Mouse (Mus musculus): ENCODE measurements around the gene Wdr59.
"Not testable (repeated sequence)": the region's sequence is repeated elsewhere in the genome, so short reads cannot be mapped to it uniquely, and the experiment has no call there.

Wdr59 gene

GRCm38 (mm10) chr8:111538194-111538593 is 16.3 kb upstream of the Wdr59 start:
- no peak for DNase-seq (ENCODE audit: low spot score in 2 of 2)

- peak in 1 of 2 experiments; percentile 55 for DNase-seq (ENCODE audit: low spot score in 2 of 2)
These were observed 15.9 kb upstream of the Wdr59 start for GRCm38 (mm10) chr8:111537765-111538158.

GRCm38 (mm10) chr8:111536978-111537764 is 15.3 kb upstream of the Wdr59 start:
- DNase-seq (ENCODE audit: low spot score in 2 of 2) = peak; percentile 47 to 82

- peak; percentile 69 to 86 for DNase-seq (ENCODE audit: low spot score in 2 of 2)
These were observed 14.4 kb upstream of the Wdr59 start, which contains the start of gene Znrf1 for GRCm38 (mm10) chr8:111536031-111536977. Znrf1 (plus strand) TSS chr8:111536097.

GRCm38 (mm10) chr8:111535491-111535890 is 13.6 kb upstream of the Wdr59 start:
- no peak for DNase-seq (ENCODE audit: low spot score in 2 of 2)

- DNase-seq (ENCODE audit: low spot score in 2 of 2) = no peak
These were observed 11.6 kb upstream of the Wdr59 start for GRCm38 (mm10) chr8:111533503-111533902.

- no peak for DNase-seq (ENCODE audit: low spot score in 2 of 2)
These were observed 9.7 kb upstream of the Wdr59 start for GRCm38 (mm10) chr8:111531621-111532020.

GRCm38 (mm10) chr8:111531191-111531590 is 9.3 kb upstream of the Wdr59 start:
- no peak for DNase-seq (ENCODE audit: low spot score in 2 of 2)

- no peak for DNase-seq (ENCODE audit: low spot score in 2 of 2)
These were observed 6.2 kb upstream of the Wdr59 start for GRCm38 (mm10) chr8:111528071-111528470.

- no peak for DNase-seq (ENCODE audit: low spot score in 2 of 2)
These were observed 5.3 kb upstream of the Wdr59 start for GRCm38 (mm10) chr8:111527149-111527548.

- no peak for DNase-seq (ENCODE audit: low spot score in 2 of 2)
These were observed 4.6 kb upstream of the Wdr59 start for GRCm38 (mm10) chr8:111526403-111527024.

GRCm38 (mm10) chr8:111517466-111517865 is 4.4 kb downstream of the Wdr59 start:
- DNase-seq (ENCODE audit: low spot score in 2 of 2) = no peak

- DNase-seq (ENCODE audit: low spot score in 2 of 2) = no peak
These were observed 5.3 kb downstream of the Wdr59 start for GRCm38 (mm10) chr8:111516451-111517035.

GRCm38 (mm10) chr8:111513446-111513845 is 8.4 kb downstream of the Wdr59 start:
- no peak for DNase-seq (ENCODE audit: low spot score in 2 of 2)

- no peak for DNase-seq (ENCODE audit: low spot score in 2 of 2)
These were observed 9.0 kb downstream of the Wdr59 start for GRCm38 (mm10) chr8:111512941-111513340.

GRCm38 (mm10) chr8:111510401-111510800 is 11.5 kb downstream of the Wdr59 start:
- no peak for DNase-seq (ENCODE audit: low spot score in 2 of 2)

GRCm38 (mm10) chr8:111509278-111509677 is 12.6 kb downstream of the Wdr59 start:
- DNase-seq (ENCODE audit: low spot score in 2 of 2) = no peak

- no peak for DNase-seq (ENCODE audit: low spot score in 2 of 2)
These were observed 13.3 kb downstream of the Wdr59 start for GRCm38 (mm10) chr8:111508566-111508965.

- DNase-seq (ENCODE audit: low spot score in 2 of 2) = no peak
These were observed 20.0 kb downstream of the Wdr59 start for GRCm38 (mm10) chr8:111501724-111502464.

- DNase-seq (ENCODE audit: low spot score in 2 of 2) = not testable (repeated sequence)
These were observed 23.6 kb downstream of the Wdr59 start for GRCm38 (mm10) chr8:111498249-111498648.

- DNase-seq (ENCODE audit: low spot score in 2 of 2) = no peak
These were observed 25.6 kb downstream of the Wdr59 start for GRCm38 (mm10) chr8:111496326-111496725.

Data from spleen, postnatal 4 days (tissue).